Mouse (Mus musculus) brain, embryonic 14.5 days (tissue): ENCODE measurements around the gene Pld1. TPM values are rescaled to one million over a fixed set of nuclear protein-coding genes. Genes with fewer than 3 reads are reported as not detected.
A peak's percentile ranks its signal among the peaks of the same experiment; 100 is the strongest.

Source experiments
- DNase-seq: peaks from one replicate; pipeline ENCODE4 v3.0.0-alpha.2; 2011; ENCODE audit warnings: low read depth
- CTCF ChIP-seq: fragments of 200-500 bp; IDR thresholded peaks from 2 replicates; pipeline ENCODE4 v1.5.1; 2012; ENCODE audit warnings: inconsistent platforms, mild to moderate bottlenecking, moderate library complexity, borderline replicate concordance; ENCODE audit not compliant: insufficient read depth, insufficient read length; ENCODE audit errors: extremely low read depth
- POLR2A ChIP-seq: fragments of 200-500 bp; IDR thresholded peaks from 2 replicates; pipeline ENCODE4 v1.6.1; 2012; ENCODE audit warnings: mild to moderate bottlenecking, inconsistent platforms, borderline replicate concordance; ENCODE audit not compliant: poor library complexity, insufficient read depth, insufficient read length, severe bottlenecking; ENCODE audit errors: extremely low read depth
- polyA plus RNA-seq: library from polyadenylated mRNA; depleted of rRNA; stranded (reverse); fragments of >200 nt; gene quantifications from 2 replicates; pipeline ENCODE4 v1.2.3, GENCODE M21; 2012

The Pld1 gene
- polyA plus RNA-seq, 1 experiment: 4.6 TPM

DNA sequence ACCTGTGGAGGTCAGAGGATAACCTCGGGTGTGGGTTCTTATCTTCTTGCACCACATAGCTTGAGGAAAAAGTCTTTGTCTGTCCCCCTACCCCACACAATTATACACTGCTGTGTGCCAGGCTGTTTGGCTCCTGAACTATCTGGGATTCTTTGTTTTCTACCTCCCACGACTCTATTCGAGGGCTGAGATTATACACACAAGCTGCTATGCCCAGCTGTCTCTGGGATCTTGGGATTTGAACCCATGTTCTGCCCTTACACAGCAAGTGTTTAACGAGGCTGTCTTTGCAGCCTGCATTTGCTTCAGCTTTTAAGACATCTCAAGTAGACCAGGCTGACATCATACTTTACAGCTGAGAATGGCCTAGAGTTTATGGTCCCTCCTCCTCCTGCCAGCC lies 43.1 kb downstream of the Pld1 start:
- DNase-seq: peak; percentile 47
- TF ChIP-seq POLR2A: no peak
- no peak for TF ChIP-seq CTCF

DNA sequence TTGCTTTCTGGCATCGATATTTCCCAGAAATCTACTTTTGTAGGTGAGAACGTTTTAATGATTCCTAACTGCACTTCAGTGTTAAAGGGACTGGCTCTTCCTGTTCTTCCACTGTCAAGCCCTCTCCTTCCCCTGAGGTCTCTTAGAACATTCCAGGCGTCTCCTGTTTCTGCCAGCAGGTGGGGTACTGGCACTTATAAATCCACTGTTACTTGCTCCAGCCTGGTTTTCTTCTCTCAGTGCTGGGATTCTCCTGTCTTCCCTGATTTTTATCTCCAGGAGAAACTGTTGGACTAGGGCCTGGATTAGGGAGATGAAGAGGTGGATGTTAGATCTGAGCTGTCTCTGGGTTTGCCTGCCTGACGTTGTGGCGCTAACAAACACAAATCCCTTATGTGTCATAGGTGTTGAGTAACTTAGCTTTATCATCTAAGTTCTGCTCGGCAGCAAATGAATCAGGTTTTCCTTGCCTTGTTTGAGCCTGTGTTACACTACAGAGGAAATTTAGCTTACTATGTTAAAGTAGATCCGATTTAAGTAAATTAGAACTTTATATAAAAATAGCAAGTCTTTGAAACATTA lies 44.0 kb downstream of the Pld1 start:
- peak; percentile 89 for DNase-seq
- TF ChIP-seq CTCF: peak; percentile 71; the same call in 1 of the 2 replicates
- no peak for TF ChIP-seq POLR2A

DNA sequence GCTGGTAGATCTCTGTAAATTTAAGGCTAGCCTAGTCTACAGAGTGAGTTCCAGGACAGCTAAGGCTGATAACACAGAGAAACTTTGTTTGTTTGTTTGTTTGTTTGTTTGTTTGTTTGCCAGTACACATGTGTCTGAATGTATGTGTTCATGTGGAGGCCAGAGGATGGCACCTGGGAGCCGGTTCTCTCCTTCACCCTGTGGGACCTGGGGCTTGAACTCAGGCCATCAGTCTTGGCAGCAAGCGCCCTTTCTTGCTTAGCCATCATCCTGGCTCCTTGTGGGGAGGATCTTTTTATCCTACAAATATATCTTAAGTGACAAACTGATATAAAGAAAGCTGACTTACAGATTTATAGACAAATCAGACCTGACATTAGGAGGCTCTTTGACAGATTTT lies 44.8 kb downstream of the Pld1 start:
- no peak for DNase-seq

DNA sequence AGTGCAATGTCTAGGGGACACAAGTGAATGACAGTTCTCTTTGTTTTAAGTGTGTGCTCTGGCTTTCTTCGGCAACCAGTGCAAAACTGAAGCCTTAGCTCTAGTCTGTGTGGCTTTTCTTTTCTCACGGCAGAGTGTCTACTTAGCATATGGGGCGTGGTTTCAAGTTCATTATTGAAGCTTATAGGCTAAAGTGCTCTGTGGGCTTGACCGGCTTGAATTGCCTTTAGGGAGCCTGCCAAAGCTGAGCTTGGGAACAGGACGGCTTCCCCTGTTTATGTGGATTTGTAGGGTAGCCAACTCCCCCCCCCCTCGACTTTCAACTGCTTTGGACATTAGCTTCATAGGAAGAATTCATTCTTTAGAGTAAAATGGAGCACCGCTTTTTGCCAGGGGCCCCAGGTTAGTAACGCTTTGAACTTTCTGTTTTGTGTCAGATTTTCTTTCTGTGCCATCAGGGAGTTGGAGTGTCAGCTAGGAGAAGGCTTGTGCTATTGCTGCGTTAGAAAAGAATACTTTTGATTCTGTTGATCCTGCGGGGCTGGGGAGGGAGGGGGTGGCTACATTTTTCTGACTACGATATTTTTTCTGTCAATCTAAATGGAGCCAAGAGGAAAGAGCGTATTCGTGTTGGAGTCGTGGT lies 45.6 kb downstream of the Pld1 start:
- peak; percentile 98 for DNase-seq
- TF ChIP-seq CTCF (no peak), POLR2A (no peak)

More for the DNA sequence above, 44.8 kb downstream of the Pld1 start:
- TF ChIP-seq CTCF (no peak), POLR2A (no peak)

DNA sequence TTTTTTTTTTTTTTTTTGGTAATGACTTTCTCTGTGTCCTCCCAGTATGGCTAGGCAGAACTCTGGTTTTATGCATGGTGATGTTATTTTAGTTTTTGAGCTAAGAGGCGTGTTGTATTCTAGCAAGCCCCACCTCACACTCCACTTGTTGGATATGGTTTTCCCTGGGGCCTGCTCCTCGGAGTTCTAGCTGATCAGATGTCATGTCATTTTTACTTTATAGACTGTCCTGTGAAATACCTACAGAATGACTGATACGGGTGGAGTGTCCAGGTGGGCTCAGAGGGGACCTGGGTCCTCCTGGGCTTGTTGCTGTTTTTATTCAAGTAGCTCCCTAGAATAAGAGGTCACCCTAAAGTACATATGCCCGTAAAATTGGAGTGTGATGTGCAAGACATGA lies 46.1 kb downstream of the Pld1 start:
- no peak for DNase-seq
- TF ChIP-seq POLR2A: no peak
- no peak for TF ChIP-seq CTCF

DNA sequence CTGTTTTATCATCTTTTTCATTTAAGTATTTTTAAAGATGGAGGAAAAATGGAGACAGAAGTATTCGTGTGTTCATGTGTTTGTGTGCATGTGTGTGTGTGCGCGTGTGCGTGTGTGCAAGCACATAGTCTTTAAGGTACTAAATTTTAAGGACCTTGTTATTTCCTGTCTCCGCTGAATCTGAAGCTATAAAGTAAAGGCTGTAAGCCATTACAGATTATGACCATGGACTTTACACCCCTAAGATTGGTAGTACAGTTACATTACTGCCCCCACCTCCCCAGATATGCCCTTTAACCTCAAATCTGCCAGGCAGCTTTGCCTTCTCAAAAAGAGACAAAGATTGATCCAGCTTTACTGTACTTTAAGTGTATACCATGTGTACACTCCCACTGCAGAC lies 46.8 kb downstream of the Pld1 start:
- TF ChIP-seq POLR2A: no peak
- TF ChIP-seq CTCF: no peak
- DNase-seq: no peak

DNA sequence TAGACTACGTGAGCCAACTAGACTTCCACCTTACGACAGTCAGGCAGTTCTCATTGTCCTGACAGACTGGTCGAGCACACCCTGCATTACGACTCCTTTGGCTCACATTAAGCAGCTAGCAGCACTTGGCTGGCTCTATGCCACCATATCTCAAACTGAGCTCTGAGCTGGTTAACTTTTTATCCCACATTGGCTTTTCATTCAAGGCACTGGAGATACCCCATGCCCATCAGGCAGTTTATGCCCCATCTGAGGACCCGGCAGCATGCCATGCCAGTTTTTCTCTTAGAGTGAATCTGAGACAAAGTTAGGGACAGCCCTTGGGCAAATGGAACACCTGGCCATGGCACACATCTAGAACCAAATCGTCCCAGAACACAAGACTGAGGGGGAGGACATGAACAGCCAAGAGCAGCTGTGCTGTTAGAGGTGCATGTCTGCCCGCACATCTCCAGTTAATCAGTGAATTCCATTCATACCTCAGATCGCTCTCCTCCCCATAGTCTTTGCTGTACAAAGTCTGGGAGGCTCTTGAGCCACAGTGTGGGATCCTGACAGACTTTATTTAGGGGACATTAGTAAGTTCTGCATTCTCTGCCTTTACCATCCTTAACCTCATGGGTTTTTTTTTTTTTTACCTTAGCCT lies 49.5 kb downstream of the Pld1 start:
- DNase-seq: peak; percentile 55
- TF ChIP-seq CTCF: no peak
- no peak for TF ChIP-seq POLR2A

DNA sequence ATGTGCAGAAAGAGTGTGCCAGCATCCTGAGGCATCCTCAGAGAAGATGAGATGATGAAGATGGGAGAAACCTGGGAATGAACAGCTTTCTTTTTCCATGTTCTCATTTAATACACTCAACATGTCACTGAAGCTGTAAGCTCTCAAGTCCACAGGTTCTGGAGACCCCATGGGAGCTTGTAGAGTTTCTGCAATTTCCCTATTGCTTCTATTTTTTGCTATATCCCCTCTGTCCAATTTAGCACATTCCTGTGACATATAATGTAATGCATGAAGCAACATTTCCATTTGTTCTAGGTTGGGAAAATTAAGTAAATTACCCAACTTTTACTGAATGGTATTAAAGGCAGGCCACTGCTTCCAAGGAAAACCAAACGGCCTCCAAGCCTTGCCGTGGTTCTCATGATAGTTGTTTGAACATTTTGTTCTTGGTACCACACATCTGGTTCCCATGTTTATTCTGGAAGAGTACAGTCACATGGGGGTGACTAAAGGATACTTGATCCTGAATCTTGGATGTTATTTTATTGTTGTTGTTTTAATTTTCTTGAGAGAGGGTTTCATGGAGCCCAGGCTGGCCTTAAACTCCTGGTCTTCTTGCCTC lies 52.7 kb downstream of the Pld1 start:
- no peak for DNase-seq
- no peak for TF ChIP-seq CTCF
- no peak for TF ChIP-seq POLR2A

DNA sequence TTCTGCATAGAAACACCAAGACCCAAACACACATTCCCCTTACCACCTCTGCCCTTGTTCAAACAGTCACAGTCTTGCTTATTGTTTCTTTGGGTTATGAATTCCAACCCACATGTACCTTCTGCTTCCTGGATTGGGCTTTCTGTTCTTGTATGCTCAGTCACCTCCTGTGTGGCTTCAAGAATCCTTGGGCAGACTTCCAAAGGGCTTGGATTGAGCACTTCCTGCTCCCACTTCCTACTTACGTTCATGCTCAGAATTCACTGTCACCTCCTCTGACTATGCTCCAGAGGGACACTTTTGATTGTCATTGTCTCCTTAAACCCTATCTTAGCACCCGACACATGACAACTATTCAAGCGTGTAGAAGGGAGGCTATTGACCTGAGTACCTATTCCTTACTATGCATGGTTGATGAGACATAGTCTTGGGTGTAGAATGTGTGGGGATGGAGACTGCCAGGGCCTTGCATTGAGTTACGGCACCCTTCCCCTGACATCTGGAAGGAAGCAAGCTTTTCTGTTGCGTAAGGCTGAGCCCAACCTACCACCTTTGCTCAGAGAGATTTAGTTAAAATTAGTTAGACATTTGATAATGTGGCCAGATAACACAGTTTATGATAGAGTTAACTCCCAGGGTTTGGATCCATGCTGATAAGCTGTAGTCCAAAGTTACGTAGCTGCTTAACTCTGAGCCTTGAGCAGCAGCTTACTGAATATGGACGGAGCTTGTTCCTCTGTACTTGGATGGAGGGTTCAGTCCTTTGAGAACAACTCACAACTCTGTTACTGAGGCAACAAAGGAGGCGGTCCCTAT lies 55.9 kb downstream of the Pld1 start:
- TF ChIP-seq POLR2A: no peak
- no peak for TF ChIP-seq CTCF
- DNase-seq: no peak

DNA sequence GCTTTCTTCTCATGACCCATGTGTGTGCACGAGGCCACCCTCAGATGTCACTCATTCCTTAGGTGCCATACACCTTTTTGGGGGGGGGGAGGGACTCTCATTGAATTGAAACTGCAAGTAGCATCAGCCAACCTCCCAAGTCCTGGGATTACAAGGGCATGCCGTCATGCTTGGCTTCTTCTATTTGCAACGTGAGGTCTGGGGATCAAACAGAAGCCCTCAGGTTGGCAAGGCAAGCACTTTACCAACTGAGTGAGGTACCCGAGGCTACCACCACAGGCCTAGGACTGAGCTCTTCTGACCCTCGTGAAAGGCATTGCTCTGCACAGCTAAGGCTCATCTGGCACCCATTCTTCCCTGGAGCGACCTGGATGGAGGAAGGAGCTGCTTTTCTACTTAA lies 65.8 kb downstream of the Pld1 start:
- TF ChIP-seq CTCF (no peak), POLR2A (no peak)
- DNase-seq: no peak

DNA sequence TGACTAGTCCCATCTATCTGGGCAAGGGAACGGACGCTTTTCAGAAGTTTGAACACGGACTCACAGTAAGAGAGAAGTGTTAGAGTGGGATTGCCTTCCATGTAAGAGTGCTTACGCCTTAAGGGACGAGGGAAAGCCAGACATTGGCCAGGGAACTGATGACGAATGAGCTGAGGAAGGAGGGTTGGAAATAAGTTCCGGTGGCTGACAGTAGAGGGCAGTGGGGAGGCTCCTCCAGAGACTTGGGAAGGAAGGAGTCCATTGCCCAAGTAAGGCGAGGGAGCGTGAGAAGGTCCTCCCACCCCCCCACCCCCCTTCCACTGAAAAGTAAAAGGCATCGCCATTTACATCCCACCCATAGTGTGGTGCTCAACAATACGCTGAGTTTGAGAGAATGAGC lies 69.2 kb downstream of the Pld1 start:
- no peak for DNase-seq
- TF ChIP-seq POLR2A (no peak), CTCF (peak; percentile 18; the same call in 1 of the 2 replicates)

DNA sequence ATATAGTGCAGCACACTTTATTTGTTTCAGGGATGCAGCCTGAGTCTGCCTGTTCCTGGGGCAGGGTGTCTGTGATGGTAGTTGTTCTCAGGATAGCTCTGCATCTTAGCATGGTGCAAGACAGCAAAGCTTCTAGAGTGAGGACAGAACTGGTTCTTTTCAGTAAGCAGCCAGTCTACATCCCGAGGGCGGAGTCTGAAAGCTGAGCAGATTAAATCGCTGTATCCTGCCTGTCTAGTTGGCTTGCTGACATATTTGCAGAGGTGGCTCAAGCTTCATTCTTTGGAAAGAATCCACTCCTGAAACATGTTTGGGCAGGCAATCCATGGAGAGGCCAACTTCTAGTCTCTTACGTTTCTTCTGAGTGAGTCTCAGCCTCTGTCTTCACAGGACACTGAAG lies 69.9 kb downstream of the Pld1 start:
- TF ChIP-seq POLR2A: no peak
- no peak for TF ChIP-seq CTCF
- DNase-seq: no peak
